ENCODE assay signal across 7 mouse cellular contexts in the genomic region with DNA sequence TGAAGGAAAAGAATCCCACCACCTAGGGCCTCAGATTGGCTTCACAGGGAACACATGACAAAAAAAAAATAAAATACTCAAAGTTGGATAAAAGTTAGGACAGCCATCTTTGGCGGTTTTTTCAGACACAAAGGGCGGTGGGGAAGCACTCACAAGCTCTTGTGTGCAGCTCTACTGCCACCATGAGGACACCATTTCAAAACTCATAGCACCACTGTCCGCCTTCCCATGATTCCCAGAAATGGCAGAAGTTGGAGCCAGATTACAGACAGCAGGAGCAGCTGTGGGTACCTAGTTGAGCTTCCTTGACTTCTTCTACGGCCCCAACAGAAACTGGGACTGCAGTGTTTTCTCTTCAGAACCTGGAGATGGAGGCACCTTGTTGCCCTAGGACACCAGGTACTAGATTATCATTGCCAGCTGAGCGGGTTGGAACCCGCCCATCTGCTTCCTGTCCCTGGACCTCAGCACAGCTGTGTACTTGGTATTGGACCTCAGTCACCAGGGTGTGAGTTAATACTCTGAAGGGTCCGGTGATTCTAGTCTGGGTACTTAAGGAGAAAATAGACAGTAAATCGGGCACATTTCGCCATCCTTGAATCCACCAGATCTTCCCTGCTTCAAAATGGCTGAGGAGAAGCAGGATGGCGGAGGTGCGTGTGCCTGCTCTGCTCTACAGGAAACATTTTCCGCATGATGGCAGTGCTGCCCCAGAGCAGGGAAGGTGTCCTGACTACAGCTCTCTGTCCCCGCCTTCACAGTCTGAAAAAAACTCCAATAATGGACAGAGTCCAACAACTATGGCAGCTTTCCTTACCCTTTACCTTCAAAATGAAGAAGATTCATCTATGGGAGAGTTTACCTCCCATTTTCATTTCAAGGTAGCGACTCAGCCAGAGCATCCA.
A peak's percentile ranks its signal among the peaks of the same experiment; 100 is the strongest.
DNase-seq lines count a peak whose midpoint lies in the region; ATAC-seq and TF ChIP-seq lines count a peak whose summit lies in the region.
"Not testable (repeated sequence)": the region's sequence is repeated elsewhere in the genome, so short reads cannot be mapped to it uniquely, and the experiment has no call there.

No protein-coding gene starts in this region.

- 63% methylated on average over 14 of the region's 14 CpGs for WGBS in forebrain, embryonic 11.5 days
- WGBS in heart, embryonic 15.5 days = 62% methylated on average over 14 of the region's 14 CpGs
- 57% methylated on average over 13 of the region's 14 CpGs for WGBS in intestine, postnatal 0 days
- 67% methylated on average over 14 of the region's 14 CpGs for WGBS in limb, embryonic 13.5 days
- WGBS in macrophage (ENCODE audit: missing documents) = 63% methylated on average over 9 of the region's 14 CpGs

- TF ChIP-seq CTCF in intestine, postnatal 0 days (IDR thresholded peaks at IDR 0.05; ENCODE audit: low read depth) = peak; percentile 76

- not testable (repeated sequence) for H3K27me3 ChIP-seq in forebrain, embryonic 11.5 days (ENCODE audit: control insufficient read depth, insufficient read depth, low read length); heart, embryonic 15.5 days; intestine, postnatal 0 days (replicated peaks; ENCODE audit: control insufficient read depth, insufficient read depth, low read length); limb, embryonic 13.5 days

- H3K4me1 ChIP-seq in forebrain, embryonic 11.5 days (replicated peaks; ENCODE audit: control insufficient read depth, insufficient read depth, low read length); heart, embryonic 15.5 days (replicated peaks); intestine, postnatal 0 days (replicated peaks; ENCODE audit: control insufficient read depth, insufficient read depth, low read length); limb, embryonic 13.5 days: not testable (repeated sequence)

- not testable (repeated sequence) for H3K36me3 ChIP-seq in forebrain, embryonic 11.5 days (ENCODE audit: control insufficient read depth, insufficient read depth, low read length); heart, embryonic 15.5 days; intestine, postnatal 0 days (ENCODE audit: control insufficient read depth, insufficient read depth); macrophage (ENCODE audit: inconsistent target)
- H3K36me3 ChIP-seq in limb, embryonic 13.5 days = peaks cover 20% of the 10 kb centered on the region

- peak; percentile 42 for DNase-seq in adrenal gland, adult 8-10 months
- DNase-seq in forebrain, embryonic 11.5 days (ENCODE audit: low spot score) = peak; percentile 62
- peak; percentile 75 for DNase-seq in ovary, adult 18-20 months (ENCODE audit: low spot score)

- H3K79me2 ChIP-seq in macrophage (ENCODE audit: inconsistent target) = not testable (repeated sequence)

- not testable (repeated sequence) for H3K9ac ChIP-seq in forebrain, embryonic 11.5 days (ENCODE audit: low read length); heart, embryonic 15.5 days; intestine, postnatal 0 days (ENCODE audit: low read depth, low read length); limb, embryonic 13.5 days

- not testable (repeated sequence) for H3K4me2 ChIP-seq in forebrain, embryonic 11.5 days (ENCODE audit: low read depth, low read length, severe bottlenecking); intestine, postnatal 0 days (replicated peaks; ENCODE audit: low read depth); limb, embryonic 13.5 days (replicated peaks)
- H3K4me2 ChIP-seq in heart, embryonic 15.5 days = peak overlapping the region; percentile 37; the same call in 1 of the 2 replicates

- H3K9me3 ChIP-seq in forebrain, embryonic 11.5 days (ENCODE audit: control insufficient read depth, low read length); heart, embryonic 15.5 days (replicated peaks); intestine, postnatal 0 days (ENCODE audit: control insufficient read depth); limb, embryonic 13.5 days: not testable (repeated sequence)

- ATAC-seq in forebrain, embryonic 11.5 days (replicated peaks; ENCODE audit: low FRiP score); heart, embryonic 15.5 days (replicated peaks; ENCODE audit: insufficient number of reproducible peaks, insufficient read depth, low FRiP score, low read depth); limb, embryonic 13.5 days (ENCODE audit: low FRiP score, low read depth): not testable (repeated sequence)
- ATAC-seq in intestine, postnatal 0 days = peak; percentile 54

- not testable (repeated sequence) for H3K27ac ChIP-seq in forebrain, embryonic 11.5 days (ENCODE audit: low read depth, low read length); heart, embryonic 15.5 days; intestine, postnatal 0 days (ENCODE audit: low read depth, low read length); limb, embryonic 13.5 days; macrophage

- H3K4me3 ChIP-seq in forebrain, embryonic 11.5 days (ENCODE audit: low read depth, low read length) = not testable (repeated sequence)
- peak overlapping the region; percentile 30 for H3K4me3 ChIP-seq in heart, embryonic 15.5 days
- peak overlapping the region; percentile 26 for H3K4me3 ChIP-seq in intestine, postnatal 0 days (ENCODE audit: low read depth, low read length)
- peak overlapping the region; percentile 25 for H3K4me3 ChIP-seq in limb, embryonic 13.5 days
- H3K4me3 ChIP-seq in macrophage (ENCODE audit: inconsistent target) = peak overlapping the region; percentile 10; the same call in 1 of the 2 replicates
